Mouse (Mus musculus): ENCODE measurements around the gene Mrtfa.

- TF ChIP-seq CTCF (IDR thresholded peaks at IDR 0.05; ENCODE audit: borderline replicate concordance, extremely low read depth, insufficient read depth, insufficient read length) (no peak), POLR2A (IDR thresholded peaks at IDR 0.05; ENCODE audit: borderline replicate concordance, extremely low read depth, insufficient read depth, insufficient read length, poor library complexity, severe bottlenecking) (no peak)
These were observed 152.1 kb downstream of the Mrtfa start for GRCm38 (mm10) chr15:81038419-81038818.
